28 mouse cellular contexts compared by ENCODE assay signal in the genomic region with DNA sequence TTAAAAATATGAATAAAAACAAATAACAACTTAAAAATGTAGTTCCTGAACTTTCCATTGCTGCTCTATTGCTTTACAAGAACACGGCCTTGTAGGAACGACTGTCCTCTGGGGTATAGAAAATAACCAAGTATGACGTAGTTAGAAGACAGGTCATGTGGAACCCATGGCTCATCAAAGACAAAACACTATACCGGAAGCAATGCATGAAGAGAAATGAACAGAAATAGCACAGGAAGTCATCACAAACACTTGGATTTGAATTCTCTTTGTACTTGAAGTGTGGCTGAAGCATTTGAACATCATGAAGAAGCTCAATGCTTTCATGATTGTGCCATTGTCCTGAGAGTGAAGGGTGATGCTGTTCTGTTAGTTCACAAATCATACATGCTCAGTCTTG.
"Had no signal": no experiment of that assay in that cellular context is flagged by ENCODE, and none has a peak within 500 bp of the region (broad histone marks: within the 10 kb centered on the region; RNA-seq: fewer than 3 reads in every experiment).

No protein-coding gene starts in this region.

- ATAC-seq: forebrain, embryonic 13.5 days; forebrain, embryonic 14.5 days; forebrain, embryonic 15.5 days; forebrain, embryonic 16.5 days; forebrain, postnatal 0 days had no signal

- H3K36me3 ChIP-seq: embryonic facial prominence, embryonic 10.5 days; embryonic facial prominence, embryonic 12.5 days; embryonic facial prominence, embryonic 13.5 days; embryonic facial prominence, embryonic 15.5 days; forebrain, embryonic 10.5 days; forebrain, embryonic 12.5 days; forebrain, embryonic 15.5 days had no signal

- DNase-seq: cerebellum, adult 2 months; cerebellum, adult 8-10 months; cerebellum, adult 9-10 months; cerebellum, adult 9-11 months; cerebellum, postnatal 10 days; cerebellum, postnatal 14 days; cerebellum, postnatal 25 days; cerebellum, postnatal 36 days; embryo, embryonic 11 days; forebrain, postnatal 0 days; gastrocnemius, adult 2 months; gastrocnemius, postnatal 10 days; gastrocnemius, postnatal 14 days; gastrocnemius, postnatal 25 days; gastrocnemius, postnatal 36 days; heart, adult 11 months; heart, adult 18-20 months; heart, adult 2 months had no signal

- H3K27me3 ChIP-seq: embryonic facial prominence, embryonic 12.5 days; embryonic facial prominence, embryonic 13.5 days; embryonic facial prominence, embryonic 15.5 days; forebrain, embryonic 12.5 days; forebrain, embryonic 13.5 days; forebrain, embryonic 15.5 days had no signal
